Mouse (Mus musculus): ENCODE results near the gene Aox1.

Gene Aox1

GRCm38 (mm10) chr1:58112880-58113279 lies 83.1 kb downstream of the Aox1 start, which contains the start of gene Aox3:
TSS of gene Aox3 (plus strand) at chr1:58113130.
- DNase-seq = peak in 1 of 2 experiments; percentile 7

- DNase-seq = no peak
Measured at GRCm38 (mm10) chr1:58113441-58113840, 83.7 kb downstream of the Aox1 start.

- no peak for DNase-seq
Measured at GRCm38 (mm10) chr1:58114021-58114560, 84.4 kb downstream of the Aox1 start.

- no peak for DNase-seq
Measured at GRCm38 (mm10) chr1:58114666-58115375, 85.1 kb downstream of the Aox1 start.

GRCm38 (mm10) chr1:58118231-58118630 lies 88.5 kb downstream of the Aox1 start:
- no peak for DNase-seq

- DNase-seq = no peak
Measured at GRCm38 (mm10) chr1:58124901-58125300, 95.2 kb downstream of the Aox1 start.

- no peak for DNase-seq
Measured at GRCm38 (mm10) chr1:58137891-58138290, 108.2 kb downstream of the Aox1 start.

GRCm38 (mm10) chr1:58138986-58139385 lies 109.3 kb downstream of the Aox1 start:
- no peak for DNase-seq

- DNase-seq = no peak
Measured at GRCm38 (mm10) chr1:58140607-58141006, 110.9 kb downstream of the Aox1 start.

- no peak for DNase-seq
Measured at GRCm38 (mm10) chr1:58144384-58145069, 114.8 kb downstream of the Aox1 start.

- no peak for DNase-seq
Measured at GRCm38 (mm10) chr1:58146026-58146425, 116.3 kb downstream of the Aox1 start.

- no peak for DNase-seq
Measured at GRCm38 (mm10) chr1:58147776-58148175, 118.0 kb downstream of the Aox1 start.

- DNase-seq = no peak
Measured at GRCm38 (mm10) chr1:58152247-58152646, 122.5 kb downstream of the Aox1 start.

Data from thymus, adult 18-20 months (tissue).